Mouse (Mus musculus): ENCODE measurements around the gene Mfn2.
A peak's percentile ranks its signal among the peaks of the same experiment; 100 is the strongest.

Mfn2 gene

DNA sequence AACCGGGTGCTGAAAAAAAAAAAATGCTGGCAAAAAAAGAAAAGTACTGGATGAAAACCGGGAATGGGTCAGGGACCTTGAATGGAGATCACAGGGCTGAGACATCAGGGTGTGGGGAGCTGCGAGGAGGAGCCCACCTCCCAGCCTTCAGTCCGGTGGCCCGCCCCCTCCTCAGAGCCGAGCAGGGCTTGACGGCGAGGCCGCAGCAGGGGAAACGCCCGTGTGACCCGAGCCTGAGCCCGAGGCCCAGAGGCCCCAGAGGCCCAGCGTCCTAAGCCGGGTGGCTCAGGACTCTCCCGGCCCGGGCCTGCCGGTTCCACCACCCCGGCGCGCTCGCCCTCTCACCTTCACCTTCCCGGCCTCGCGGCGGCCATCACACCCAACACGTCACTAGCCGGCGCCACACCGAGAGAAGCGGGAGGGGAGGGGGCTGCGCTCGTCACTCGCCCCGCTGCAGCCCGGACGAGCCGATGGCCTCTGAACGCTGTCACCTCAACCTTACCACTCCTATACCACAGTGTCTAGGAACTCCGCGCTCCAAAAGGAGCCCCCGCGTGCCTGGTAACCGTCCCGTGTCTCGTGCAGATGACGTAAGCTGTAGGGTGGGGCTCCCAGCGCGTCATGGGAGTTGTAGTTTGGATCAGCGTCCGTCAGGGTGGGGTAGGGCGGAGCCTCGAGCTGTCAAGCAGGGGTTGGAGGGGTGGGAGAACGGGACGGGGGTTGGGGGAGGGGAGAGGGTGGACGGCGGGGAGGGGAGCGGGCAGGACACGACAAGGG is at the start of gene Mfn2:
TSS of gene Mfn2 (minus strand) at position 392 of the 777 bp plus-strand sequence.
- DNase-seq (ENCODE audit: low spot score) = peak; percentile 84

DNA sequence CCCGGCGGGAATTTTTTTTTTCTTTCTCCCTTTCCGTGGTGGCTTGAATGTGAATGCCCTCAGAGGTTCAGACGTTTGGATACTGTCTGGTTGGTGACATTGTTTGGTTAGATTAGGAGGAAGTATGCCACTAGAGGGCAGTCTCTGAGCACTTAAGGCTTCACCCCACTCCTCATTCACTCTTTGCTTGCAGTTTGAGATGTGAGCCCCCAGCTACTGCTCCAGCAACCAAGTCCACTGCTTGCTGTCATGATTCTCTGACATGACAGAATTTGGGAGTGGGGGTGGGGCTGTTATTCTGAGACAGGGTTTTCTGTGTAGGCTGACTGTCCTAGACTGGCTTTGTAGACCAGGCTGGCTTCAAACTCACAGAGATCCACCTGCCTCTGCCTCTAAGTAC is 49.1 kb upstream of the Mfn2 start:
- DNase-seq (ENCODE audit: low spot score) = peak; percentile 17

DNA sequence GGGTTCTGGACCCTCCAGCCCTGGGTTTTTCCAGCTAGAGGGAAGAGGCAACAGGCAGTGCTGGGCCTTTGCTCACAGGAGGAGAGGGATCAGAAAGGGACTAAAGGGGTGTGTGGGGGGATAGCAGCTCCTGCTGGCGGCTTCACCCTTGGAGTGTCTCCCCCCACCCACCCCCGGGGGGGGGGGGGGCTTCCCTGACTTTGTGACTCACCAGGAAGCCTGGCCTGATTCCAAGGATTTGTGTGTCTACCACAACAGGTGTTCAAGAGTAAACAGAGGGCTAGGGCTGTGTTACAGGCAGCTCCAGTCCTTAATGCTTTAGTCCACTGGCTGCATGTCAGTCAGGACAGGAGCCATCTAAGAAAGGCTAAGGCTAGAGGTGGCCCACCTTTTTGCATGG is 43.0 kb upstream of the Mfn2 start:
- no peak for DNase-seq (ENCODE audit: low spot score)

DNA sequence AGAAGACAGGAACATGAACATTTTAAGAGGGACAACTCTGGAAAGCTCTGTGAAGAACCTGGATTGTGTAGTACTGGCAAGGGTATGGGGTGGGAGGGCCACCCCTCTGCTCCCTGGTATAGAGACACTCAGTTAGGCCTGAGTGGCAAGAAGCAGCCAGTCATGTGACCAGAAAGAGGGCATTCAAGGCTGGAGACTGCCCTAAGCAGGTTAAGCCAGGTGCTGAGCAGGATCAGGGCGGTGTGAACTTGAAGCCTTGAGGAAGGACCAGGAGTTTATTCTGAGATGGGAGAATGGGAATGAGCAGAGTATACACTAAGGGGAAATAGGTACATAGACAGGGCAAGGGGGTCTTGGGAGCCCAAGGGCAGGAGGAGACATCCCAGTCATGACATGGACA is 38.5 kb upstream of the Mfn2 start:
- no peak for DNase-seq (ENCODE audit: low spot score)

DNA sequence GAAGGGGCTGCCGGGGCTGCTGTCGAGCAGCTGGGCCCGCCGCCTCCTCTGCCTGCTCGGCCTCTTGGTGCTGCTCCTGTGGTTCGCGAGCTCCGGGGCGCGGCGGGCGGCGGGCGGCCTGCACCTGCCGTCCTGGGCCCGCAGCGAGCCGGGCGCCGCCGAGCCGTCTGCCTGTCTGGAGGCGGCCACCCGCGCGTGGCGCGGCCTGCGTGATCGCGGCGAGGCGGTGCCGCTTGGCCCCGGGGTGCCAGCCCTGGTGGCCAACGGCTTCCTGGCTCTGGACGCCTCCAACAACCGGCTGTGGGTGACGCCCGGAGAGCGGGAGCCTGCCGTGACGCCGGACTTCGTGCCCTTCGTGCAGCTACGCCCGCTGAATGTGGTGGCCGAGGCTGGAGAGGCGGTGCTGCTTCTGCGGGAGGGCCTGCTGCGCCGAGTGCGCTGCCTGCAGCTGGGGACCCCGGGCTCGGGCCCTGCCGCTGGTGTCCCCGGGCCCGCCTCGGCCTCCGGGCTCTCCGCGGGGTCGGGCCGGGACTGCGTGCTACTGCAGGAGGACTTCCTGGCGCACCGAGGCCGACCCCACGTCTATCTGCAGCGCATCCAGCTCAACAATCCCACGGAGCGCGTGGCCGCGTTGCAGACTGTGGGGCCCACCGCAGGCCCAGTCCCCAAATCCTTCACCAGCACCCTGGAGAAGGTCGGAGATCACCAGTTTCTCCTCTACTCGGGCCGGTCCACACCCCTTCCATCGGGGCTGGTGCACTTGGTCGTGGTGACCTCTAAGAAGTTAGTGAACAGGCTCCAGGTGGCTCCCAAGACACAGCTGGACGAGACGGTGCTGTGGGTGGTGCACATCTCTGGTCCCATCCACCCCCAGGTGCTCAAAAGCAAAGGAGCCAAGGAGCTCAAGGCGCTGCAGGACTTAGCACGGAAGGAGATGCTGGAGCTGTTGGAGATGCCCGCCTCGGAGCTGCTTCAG is 36.8 kb upstream of the Mfn2 start:
- no peak for DNase-seq (ENCODE audit: low spot score)

DNA sequence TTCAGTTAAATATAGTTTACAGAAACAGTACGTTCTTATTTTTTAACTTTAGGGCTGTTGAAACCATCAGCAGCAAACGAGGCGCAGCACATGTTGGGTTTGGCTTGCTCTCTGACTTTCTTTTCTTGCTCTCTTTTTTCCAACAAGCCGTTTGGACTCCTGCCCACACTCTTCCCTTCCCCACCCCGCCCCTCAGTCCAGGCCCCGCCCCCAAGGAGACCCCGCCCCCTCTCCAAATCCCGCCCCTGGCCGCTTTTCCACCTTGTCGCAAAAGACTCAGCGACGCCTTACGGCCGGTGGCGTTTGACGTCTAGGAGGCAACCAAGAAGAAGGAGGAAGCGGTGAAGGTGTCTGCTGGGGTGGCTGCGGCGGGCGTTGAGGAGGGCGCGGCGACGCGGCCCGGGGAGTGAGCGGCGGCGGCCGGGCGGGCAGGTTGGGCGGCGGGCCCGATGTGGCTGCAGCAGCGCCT is 36.1 kb upstream of the Mfn2 start, which contains the start of gene 2510039O18Rik:
TSS of gene 2510039O18Rik (plus strand) at position 320 of the 469 bp plus-strand sequence.
- DNase-seq (ENCODE audit: low spot score) = peak; percentile 85

DNA sequence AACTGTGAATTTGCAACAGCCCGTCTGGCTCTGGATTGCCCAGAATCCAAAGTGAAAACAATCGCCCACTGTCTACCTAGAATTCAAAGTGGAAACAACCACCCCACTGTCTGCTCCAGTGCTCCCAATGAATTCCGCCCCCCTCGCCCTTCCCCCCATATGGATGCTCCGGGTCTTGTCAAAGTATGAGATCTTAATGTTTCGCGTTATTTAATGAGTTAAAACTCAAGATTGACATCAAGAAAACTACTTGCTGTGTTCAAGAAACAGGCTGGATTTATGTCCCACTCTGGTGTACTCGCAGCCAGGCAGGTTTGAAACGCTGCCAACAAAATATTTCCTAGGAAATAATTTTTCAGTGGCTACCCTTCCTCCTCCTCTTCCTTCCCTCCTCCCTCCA is 35.6 kb upstream of the Mfn2 start:
- no peak for DNase-seq (ENCODE audit: low spot score)

DNA sequence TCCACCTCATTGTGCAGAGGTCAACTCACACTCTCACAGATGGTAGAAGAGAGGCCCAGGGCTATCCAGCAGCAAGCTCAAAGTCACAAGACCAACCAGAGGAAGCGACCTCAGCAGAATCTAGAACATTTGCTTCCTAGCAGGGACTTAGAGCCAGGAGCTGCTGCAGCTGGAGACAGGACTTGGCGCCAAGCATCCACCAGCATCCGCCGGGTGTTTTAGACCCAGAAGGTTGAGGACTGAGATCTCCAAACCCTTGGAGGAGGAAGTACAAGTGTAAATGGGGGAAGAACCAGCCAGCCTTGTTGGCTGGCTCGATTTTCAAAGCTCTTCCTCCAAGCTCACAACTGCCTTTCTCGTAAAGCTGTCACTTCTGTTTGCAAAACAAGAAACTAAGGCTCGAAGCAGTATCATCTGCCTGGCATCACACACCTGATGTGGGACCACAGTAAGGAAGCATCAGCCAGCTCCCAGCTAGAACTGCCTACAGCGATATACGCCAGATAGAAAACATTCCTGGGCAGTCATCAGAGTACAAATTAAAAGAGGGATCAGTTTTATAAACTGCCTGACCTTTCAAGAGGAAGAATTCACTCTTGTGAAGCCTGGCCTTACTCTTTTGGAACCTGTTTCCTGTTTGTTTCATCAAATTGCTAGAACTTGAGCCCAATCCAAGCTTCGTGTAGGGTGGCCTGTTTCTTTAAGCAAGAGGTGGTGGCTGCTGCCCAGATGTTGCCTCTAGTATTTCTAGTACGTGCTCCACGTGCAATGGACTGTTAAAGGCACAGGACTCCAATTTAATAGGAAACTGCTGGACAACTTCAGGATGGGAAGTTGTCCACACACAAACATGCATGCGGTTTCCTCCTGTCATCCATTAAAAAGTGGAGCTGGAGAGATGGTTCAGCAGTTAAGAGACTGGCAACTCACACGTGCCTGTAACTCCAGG is 33.9 kb upstream of the Mfn2 start:
- DNase-seq (ENCODE audit: low spot score) = no peak

DNA sequence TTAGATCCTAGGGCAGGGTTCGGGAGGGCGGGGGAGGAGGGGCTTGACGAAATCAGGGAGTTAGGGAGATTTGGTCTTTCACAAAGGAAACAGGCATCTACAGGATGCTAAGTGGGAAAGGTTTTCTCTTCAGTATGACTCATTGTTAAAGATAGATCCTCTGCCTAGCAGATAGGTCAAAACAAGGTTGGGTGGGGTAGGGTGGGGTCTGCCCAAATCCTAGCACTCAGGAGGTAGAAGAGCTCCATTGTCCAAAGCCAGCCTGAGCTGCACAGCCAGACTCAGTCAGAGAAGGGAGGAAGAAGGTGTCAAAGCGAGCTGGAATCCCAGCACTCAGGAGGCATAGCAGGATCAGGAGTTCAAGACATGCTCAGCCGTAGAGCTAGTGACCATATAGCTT is 33.0 kb upstream of the Mfn2 start:
- no peak for DNase-seq (ENCODE audit: low spot score)

DNA sequence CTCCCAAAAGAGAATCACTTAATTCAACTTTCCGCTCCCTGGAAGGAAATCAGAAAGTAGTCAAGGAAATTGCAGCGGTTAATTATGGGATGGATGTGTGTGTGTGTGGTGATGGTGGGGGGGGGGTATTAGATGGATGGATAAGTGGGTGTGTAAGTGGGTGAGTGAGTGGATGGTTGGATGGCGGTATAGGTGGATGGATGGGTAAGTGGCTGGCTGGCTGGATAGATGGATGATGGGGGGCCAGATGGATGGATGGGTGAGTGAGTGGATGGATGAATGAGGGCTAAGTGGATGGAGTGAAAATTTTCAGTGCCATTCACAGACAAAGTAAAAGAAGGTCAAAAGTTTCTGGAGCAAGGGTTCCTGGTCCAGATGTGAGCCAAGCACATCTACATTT is 32.5 kb upstream of the Mfn2 start:
- DNase-seq (ENCODE audit: low spot score) = no peak

DNA sequence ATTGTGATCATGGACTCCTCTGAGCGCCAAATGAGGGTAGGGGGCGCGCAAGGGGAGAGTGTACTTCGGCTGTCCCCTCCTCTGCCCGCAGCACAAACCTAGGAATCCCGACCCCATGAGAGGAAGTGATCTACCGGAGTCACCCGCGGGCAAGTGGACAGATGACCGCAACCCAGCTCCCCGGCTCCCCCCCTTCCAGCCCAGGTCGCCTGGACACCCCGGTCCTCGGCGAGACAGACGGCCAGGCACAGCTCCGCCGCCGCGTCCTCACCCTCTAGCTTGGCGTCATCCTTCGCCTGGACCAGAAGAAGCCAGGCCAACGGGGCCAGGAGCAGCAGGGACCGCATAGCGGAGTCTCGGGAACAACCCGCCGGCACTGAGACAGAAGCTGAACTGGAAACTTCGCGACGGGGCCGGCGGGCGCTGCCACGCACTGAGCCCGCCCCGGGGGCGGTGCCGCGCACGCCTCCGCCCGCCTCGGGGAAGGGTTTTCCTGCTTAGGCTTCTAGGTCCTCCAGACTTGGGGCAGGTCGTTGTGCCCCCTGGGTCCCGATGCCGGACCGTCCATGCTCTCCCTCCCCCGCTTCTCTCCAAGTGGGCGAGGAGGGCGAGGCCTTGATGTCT is 31.9 kb upstream of the Mfn2 start, which contains the start of gene Plod1:
TSS of gene Plod1 (minus strand) at position 437 of the 624 bp plus-strand sequence.
- peak; percentile 75 for DNase-seq (ENCODE audit: low spot score)

DNA sequence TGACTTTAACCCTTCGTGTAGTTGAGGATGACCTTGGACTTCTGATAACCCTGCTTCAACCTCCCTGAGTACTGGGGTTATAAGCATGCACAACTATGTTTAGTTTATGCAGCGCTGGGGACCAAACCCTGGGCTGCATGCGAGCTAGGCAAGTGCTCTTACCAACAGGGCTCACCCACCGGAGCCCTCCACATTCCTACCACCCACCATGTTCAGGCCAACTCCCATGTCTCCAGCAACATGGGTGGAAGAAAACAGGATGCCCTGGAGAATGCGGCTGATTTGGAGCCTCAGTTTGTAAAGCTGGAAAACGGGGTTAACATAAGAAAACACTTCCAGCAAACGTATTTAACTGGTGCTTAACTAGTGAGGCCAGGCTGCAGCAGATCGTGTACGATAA is 31.4 kb upstream of the Mfn2 start:
- DNase-seq (ENCODE audit: low spot score) = no peak

DNA sequence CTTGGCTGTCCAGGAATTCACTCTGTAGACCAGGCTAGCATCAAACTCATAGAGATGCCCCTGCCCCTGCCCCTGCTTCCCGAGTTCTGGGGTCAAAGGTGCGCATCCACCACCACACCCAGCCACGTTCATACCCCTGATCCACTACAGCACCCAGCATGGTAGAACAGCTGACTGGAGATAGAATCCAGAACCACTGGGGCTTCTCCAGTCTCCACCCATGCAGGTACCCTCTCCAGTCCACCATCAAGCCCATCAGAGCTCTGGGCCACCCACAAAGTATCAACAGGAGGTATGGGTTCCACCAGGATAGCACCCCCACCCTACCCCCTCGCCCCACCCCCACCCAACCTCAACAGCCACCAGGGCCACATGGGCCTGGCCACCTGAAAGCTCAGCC is 30.1 kb upstream of the Mfn2 start:
- no peak for DNase-seq (ENCODE audit: low spot score)

DNA sequence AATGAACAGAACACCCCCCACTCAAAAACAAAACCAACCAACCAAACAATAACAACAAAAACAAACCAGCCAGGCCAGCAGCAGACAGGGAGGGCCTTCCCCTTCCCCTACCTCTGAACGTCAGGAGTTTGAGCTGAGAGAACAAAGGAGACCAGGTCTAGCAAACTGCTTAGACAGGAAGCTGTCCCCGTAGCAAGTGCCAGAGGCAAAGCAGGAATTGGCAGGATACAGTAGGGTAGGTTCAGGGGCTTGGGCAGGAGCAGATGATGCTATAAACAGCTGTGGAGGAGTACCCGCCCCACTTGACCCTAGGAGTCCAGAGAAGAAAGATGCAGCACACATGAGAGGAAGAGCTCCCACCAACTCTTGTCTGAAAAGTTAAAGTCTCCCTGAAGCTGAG is 29.6 kb upstream of the Mfn2 start:
- no peak for DNase-seq (ENCODE audit: low spot score)

DNA sequence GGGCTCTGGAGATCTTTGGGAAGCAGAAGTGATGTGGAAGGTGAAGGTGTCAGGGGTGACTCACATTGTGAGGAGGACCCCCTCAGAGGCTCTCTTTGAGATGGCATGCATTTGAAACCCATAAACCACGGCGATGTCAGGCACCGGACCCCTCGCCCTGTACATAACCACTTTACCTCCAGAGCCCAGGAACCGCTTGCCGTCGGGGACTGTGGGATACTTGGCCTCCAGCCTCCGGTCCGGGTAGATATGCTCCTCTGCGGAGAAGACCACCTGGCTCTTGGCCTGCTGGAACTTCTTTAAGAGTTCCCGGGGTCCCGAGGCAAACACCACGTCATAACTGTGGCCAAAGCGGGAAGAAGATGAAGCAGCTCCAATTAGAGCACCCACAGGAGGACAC is 26.4 kb upstream of the Mfn2 start:
- no peak for DNase-seq (ENCODE audit: low spot score)

DNA sequence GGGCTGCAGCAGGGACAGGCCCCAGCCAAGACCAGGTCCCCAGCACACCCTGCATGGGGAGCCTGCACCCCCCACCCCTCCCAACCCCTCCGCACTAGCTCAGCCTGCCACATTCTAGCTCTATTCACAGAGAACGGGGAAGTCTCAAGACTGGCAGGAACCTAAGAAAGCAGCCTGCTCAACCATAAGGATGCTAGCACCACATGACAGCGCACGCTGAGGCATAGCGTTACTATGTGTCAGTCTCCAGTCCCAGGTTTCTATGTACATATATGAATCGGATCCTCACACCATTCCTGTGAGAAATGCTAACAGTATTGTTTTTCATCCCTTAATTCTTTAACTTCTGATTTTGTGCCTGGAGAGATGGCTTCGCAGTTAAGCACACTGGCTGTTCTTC is 24.0 kb upstream of the Mfn2 start:
- no peak for DNase-seq (ENCODE audit: low spot score)

DNA sequence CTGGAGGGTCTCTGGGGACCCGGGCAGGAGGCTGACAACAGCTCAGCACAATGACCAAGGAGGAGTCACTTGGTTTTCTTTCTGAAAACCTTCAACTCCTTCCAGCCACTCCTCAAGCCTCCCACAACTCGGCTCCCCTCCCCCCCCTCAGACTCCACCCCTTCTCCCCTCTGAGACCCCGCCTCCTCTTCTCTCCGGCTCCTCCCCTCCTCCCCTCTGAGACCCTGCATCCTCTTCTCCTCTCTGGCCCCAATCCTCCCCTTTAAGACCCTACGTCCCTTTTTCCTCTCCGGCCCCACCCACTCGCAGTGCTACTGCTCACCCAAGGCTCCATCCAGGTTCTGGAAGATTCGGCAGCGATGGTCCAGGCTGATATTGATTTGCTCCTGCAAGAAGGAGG is 23.6 kb upstream of the Mfn2 start:
- no peak for DNase-seq (ENCODE audit: low spot score)

DNA sequence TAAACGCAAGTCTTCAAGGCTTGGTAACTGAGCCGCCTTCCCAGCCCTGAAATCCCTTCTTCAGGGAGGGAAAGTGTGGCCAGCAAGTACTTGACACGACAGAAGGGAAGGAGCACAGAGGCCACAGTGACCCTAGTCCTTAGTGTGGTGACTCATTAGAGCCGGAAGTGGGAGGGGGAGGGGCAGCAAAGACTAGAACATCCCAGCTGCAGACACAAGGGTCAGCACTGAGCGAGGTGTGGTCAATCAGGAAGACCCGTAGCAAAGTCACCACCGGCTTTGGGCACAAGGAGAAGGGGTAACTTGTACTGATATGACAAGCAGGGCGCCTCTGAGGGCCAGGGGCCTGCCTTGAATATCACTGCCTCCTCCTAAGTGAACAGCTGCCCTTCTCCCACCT is 23.2 kb upstream of the Mfn2 start:
- DNase-seq (ENCODE audit: low spot score) = no peak

DNA sequence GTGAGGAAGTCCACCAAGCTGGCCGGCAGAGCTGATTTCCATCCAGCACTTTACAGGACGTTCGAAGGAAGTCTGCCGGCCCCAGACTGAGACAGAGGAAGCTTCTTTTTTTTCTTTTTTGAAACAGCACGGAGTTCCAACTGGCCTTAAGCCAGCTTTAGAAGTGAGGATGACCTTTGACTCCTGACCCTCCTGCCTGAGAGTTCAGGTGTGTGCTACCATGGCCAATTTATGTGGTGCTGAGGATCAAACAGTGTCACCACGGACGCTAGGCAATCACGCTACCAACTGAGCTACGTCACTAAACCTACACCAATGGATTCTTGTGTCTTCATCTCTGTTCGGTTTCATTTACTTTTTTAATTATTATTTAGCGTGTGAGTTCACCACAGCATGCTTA is 17.8 kb upstream of the Mfn2 start:
- no peak for DNase-seq (ENCODE audit: low spot score)

DNA sequence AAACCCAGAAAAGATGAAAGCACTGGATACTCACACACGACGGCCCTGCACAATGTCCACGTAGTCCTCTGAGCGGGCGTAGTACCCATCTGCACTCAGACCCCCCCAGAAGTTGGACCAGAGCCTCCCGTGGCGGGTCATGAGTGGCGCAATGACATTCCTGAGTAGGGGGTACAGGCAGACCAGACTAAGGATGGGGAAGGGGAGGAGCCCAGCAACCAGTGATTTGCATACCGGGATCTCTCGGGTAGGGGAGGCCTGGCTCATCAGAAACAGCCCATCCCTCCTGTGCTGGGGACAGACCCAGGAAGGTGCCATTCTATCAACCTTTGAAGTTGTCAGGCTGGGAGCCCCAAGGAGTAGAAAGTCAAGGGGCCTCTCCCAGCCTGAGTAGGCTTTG is 16.5 kb upstream of the Mfn2 start:
- DNase-seq (ENCODE audit: low spot score) = no peak

DNA sequence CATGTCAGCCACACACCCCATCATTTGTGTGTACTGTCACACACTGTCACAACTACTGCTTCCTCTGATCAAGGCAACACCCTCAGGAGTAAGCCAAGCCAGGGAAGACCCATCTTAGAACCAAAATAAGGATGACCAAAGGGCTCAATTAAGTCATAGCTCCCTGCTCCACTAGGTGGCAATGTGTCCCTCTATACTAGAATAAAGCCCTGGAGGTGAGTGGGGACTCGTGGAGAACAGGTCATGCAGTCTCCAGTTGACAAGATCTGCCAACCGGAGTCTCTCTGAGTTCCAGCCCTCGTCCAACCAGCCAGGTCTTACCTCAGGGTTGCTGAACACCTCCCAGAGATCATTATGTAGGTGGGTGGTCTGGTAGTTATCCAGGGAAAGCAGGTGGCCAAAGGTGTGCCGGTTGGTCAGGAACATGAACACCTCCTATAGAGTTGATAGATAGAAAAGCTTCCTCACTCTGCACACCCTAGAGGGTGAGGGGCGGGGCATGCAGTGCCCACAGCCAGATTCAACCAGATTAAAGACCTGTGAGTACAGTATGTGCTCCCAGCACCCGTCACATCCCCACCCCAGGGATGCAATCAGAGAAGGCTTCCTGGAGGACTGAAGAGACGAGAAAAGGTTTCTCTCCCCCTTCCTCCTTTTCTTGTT is 14.1 kb upstream of the Mfn2 start:
- DNase-seq (ENCODE audit: low spot score) = peak; percentile 11

Measured in T-cell, adult 2 months (primary cell).